Mouse (Mus musculus) megakaryocyte-erythroid progenitor cell, adult 5-6 weeks (primary cell): ENCODE measurements around the gene Dusp28. TPM values are rescaled to one million over a fixed set of nuclear protein-coding genes. Genes with fewer than 3 reads are reported as not detected.

Experiments
- ATAC-seq: replicated peaks from 2 replicates; pipeline ENCODE4 v1.8.0; 2016; ENCODE audit warnings: mild to moderate bottlenecking, inconsistent platforms; ENCODE audit not compliant: severe bottlenecking, poor library complexity, low FRiP score, low TSS enrichment
- total RNA-seq, 2 experiments: library from RNA; stranded (forward) in 1 of 2; stranded (reverse) in 1 of 2; fragments of 200-1000, 215-1000 nt in 1 of 2; fragments of >200 nt in 1 of 2; fragmentation: Nextera tagmentation in 1 of 2; gene quantifications; 2 replicates each; pipeline ENCODE4 v1.2.3; 2014 to 2017

Gene Dusp28
- total RNA-seq, 2 experiments from 2014 or later: 2.3 to 11.6 TPM

GRCm38 (mm10) chr1:92905703-92906310, 974 bp upstream of the Dusp28 start:
- no peak for ATAC-seq

GRCm38 (mm10) chr1:92907632-92908360, 1.0 kb downstream of the Dusp28 start:
- ATAC-seq: peak; percentile 35

- ATAC-seq: no peak
These were observed 1.9 kb downstream of the Dusp28 start for GRCm38 (mm10) chr1:92908664-92909063.

GRCm38 (mm10) chr1:92909068-92909467, 2.3 kb downstream of the Dusp28 start:
- no peak for ATAC-seq

- ATAC-seq: peak; percentile 43
These were observed 3.6 kb downstream of the Dusp28 start, which contains the start of gene Rnpepl1 for GRCm38 (mm10) chr1:92910239-92910885. Gene Rnpepl1, plus strand, starts transcription at chr1:92910783.

- no peak for ATAC-seq
These were observed 4.3 kb downstream of the Dusp28 start for GRCm38 (mm10) chr1:92910925-92911720.

GRCm38 (mm10) chr1:92911721-92912138, 4.9 kb downstream of the Dusp28 start:
- 0 out of 2 replicates have a peak, but pooled peaks have one; percentile 10 for ATAC-seq

- 0 out of 2 replicates have a peak, but pooled peaks have one; percentile 32 for ATAC-seq
These were observed 5.5 kb downstream of the Dusp28 start for GRCm38 (mm10) chr1:92912286-92912685.

- ATAC-seq: no peak
These were observed 7.5 kb downstream of the Dusp28 start for GRCm38 (mm10) chr1:92914239-92914638.

GRCm38 (mm10) chr1:92914993-92915392, 8.2 kb downstream of the Dusp28 start:
- no peak for ATAC-seq

- ATAC-seq: no peak
These were observed 9.9 kb downstream of the Dusp28 start for GRCm38 (mm10) chr1:92916725-92917124.

- ATAC-seq: no peak
These were observed 12.4 kb downstream of the Dusp28 start for GRCm38 (mm10) chr1:92919151-92919550.

- ATAC-seq: no peak
These were observed 13.0 kb downstream of the Dusp28 start for GRCm38 (mm10) chr1:92919775-92920174.

GRCm38 (mm10) chr1:92920474-92921200, 13.9 kb downstream of the Dusp28 start:
- ATAC-seq: no peak

- no peak for ATAC-seq
These were observed 14.7 kb downstream of the Dusp28 start for GRCm38 (mm10) chr1:92921496-92921895.

GRCm38 (mm10) chr1:92930171-92930706, 23.5 kb downstream of the Dusp28 start:
- no peak for ATAC-seq

- no peak for ATAC-seq
These were observed 26.8 kb downstream of the Dusp28 start for GRCm38 (mm10) chr1:92933611-92934010.

GRCm38 (mm10) chr1:92934182-92934827, 27.5 kb downstream of the Dusp28 start, which contains the start of gene Capn10:
Gene Capn10, plus strand, starts transcription at chr1:92934376.
- ATAC-seq: peak; percentile 93
